Mouse (Mus musculus) midbrain, embryonic 12.5 days (tissue): Measurements from ENCODE around the gene Gpr101. TPM values are rescaled to one million over a fixed set of nuclear protein-coding genes. Genes with fewer than 3 reads are reported as not detected.

Experiments
- ATAC-seq: fragments of 200-750 bp; cut with Nextera tagmentation; 2 replicates; pipeline ENCODE4 v1.8.0; 2017; ENCODE audit warnings: low read depth, moderate TSS enrichment, moderate library complexity; ENCODE audit not compliant: low FRiP score
- H3K27ac ChIP-seq: fragments of 300-500 bp; sonication (generic); replicated peaks from 2 replicates; pipeline ENCODE4 v1.5.1; 2016; ENCODE audit warnings: mild to moderate bottlenecking
- H3K27me3 ChIP-seq: fragments of 300-500 bp; sonication (generic); 2 replicates; pipeline ENCODE4 v1.6.1; 2016; ENCODE audit warnings: mild to moderate bottlenecking
- H3K36me3 ChIP-seq: fragments of 300-500 bp; sonication (generic); 2 replicates; pipeline ENCODE4 v1.6.1; 2016
- H3K4me1 ChIP-seq: fragments of 300-500 bp; sonication (generic); 2 replicates; pipeline ENCODE4 v1.6.1; 2016
- H3K4me2 ChIP-seq: fragments of 300-500 bp; sonication (generic); replicated peaks from 2 replicates; pipeline ENCODE4 v1.6.1; 2016; ENCODE audit warnings: mild to moderate bottlenecking, moderate library complexity
- H3K4me3 ChIP-seq: fragments of 300-500 bp; sonication (generic); 2 replicates; pipeline ENCODE4 v1.5.1; 2016; ENCODE audit warnings: mild to moderate bottlenecking
- H3K9ac ChIP-seq: fragments of 300-500 bp; sonication (generic); replicated peaks from 2 replicates; pipeline ENCODE4 v1.6.1; 2016; ENCODE audit warnings: mild to moderate bottlenecking, moderate library complexity
- H3K9me3 ChIP-seq: fragments of 300-500 bp; sonication (generic); 2 replicates; pipeline ENCODE4 v1.6.1; 2016; ENCODE audit warnings: mild to moderate bottlenecking
- WGBS: fragments of 180-500 bp; shearing (Covaris S2); methylation state at CpG from one replicate; pipeline ENCODE4 v1.1.7; 2016; 5-methylcytosine and 5-hydroxymethylcytosine counted together
- polyA plus RNA-seq: library from polyadenylated mRNA; unstranded; fragments of >200 nt; fragmentation: Nextera tagmentation; extraction: Ambion mirVana; gene quantifications from 2 replicates; pipeline ENCODE4 v1.2.1, GENCODE M21; 2016

Gpr101 gene
- polyA plus RNA-seq = 0.08 TPM in 1 of 2 replicates, not detected in the other

- Histone ChIP-seq H3K9me3 (no peaks in the 10 kb centered on the region), H3K4me1 (no peaks in the 10 kb centered on the region), H3K27me3 (peaks cover 25% of the 10 kb centered on the region), H3K9ac (peak within 1 kb of the TSS; percentile 34; the same call in 1 of the 2 replicates), H3K36me3 (no peaks in the 10 kb centered on the region), H3K4me2 (peak within 1 kb of the TSS; percentile 70), H3K27ac (no peak within 1 kb of the TSS), H3K4me3 (peak within 1 kb of the TSS; percentile 42)
- WGBS = 16% methylated on average over 25 of the region's 28 CpGs
- ATAC-seq = peak; percentile 77
These were observed at the start of gene Gpr101 for GRCm38 (mm10) chrX:57503634-57504033. Gpr101 (minus strand) TSS chrX:57503757.

GRCm38 (mm10) chrX:57521117-57522095 lies 17.8 kb upstream of the Gpr101 start:
- Histone ChIP-seq H3K9me3 (no peaks in the 10 kb centered on the region), H3K36me3 (no peaks in the 10 kb centered on the region), H3K4me2 (peak overlapping the region; percentile 38), H3K27ac (no peak overlapping the region), H3K4me1 (no peaks in the 10 kb centered on the region), H3K4me3 (peak overlapping the region; percentile 6; the same call in 1 of the 2 replicates), H3K9ac (no peak overlapping the region), H3K27me3 (no peaks in the 10 kb centered on the region)
- peak; percentile 65; the same call in 1 of the 2 replicates for ATAC-seq
- 42% methylated on average over 28 of the region's 28 CpGs for WGBS

- H3K4me2 ChIP-seq = no peak overlapping the region
- no peaks in the 10 kb centered on the region for H3K36me3 ChIP-seq
- no peak overlapping the region for H3K4me3 ChIP-seq
- H3K4me1 ChIP-seq = no peaks in the 10 kb centered on the region
- H3K9ac ChIP-seq = no peak overlapping the region
- ATAC-seq = no peak
- H3K27me3 ChIP-seq = peaks cover 25% of the 10 kb centered on the region
- 83% methylated on average over 1 of the region's 1 CpGs for WGBS
- no peak overlapping the region for H3K27ac ChIP-seq
- no peaks in the 10 kb centered on the region for H3K9me3 ChIP-seq
These were observed 2.7 kb upstream of the Gpr101 start for GRCm38 (mm10) chrX:57506247-57506646.

Other genes starting within 250 kb of the Gpr101 start
- gene Arhgef6, start 165.0 kb downstream of the Gpr101 start, polyA plus RNA-seq = 6.6 and 7.5 TPM in 2 replicates
- gene Rbmx, start 110.7 kb downstream of the Gpr101 start, polyA plus RNA-seq = 268 and 280 TPM in 2 replicates
- not detected in 2 replicates for gene Gm364, start 94.6 kb downstream of the Gpr101 start, polyA plus RNA-seq